Mouse (Mus musculus) hindbrain, embryonic 11.5 days (tissue): ENCODE measurements around the gene Gm20388. TPM values are rescaled to one million over a fixed set of nuclear protein-coding genes. Genes with fewer than 3 reads are reported as not detected.
"Not testable (repeated sequence)": the region's sequence is repeated elsewhere in the genome, so short reads cannot be mapped to it uniquely, and the experiment has no call there.

Experiments used
- ATAC-seq: fragments of 200-750 bp; cut with Nextera tagmentation; 2 replicates; pipeline ENCODE4 v1.8.0; 2017; ENCODE audit warnings: mild to moderate bottlenecking, moderate TSS enrichment, moderate library complexity; ENCODE audit not compliant: low FRiP score
- DNase-seq: peaks from one replicate; pipeline ENCODE4 v3.0.0-alpha.2; 2015; ENCODE audit warnings: low spot score
- H3K27ac ChIP-seq: fragments of 300-500 bp; sonication (generic); 2 replicates; pipeline ENCODE4 v1.5.1; 2014; ENCODE audit warnings: mild to moderate bottlenecking, low read depth, low read length
- H3K27me3 ChIP-seq: fragments of 300-500 bp; sonication (generic); 2 replicates; pipeline ENCODE4 v1.6.1; 2014; ENCODE audit warnings: mild to moderate bottlenecking, low read length, moderate library complexity, mixed read lengths; ENCODE audit not compliant: control insufficient read depth, insufficient read depth
- H3K36me3 ChIP-seq: fragments of 300-500 bp; sonication (generic); 2 replicates; pipeline ENCODE4 v1.6.1; 2014; ENCODE audit warnings: mild to moderate bottlenecking, low read length, moderate library complexity, mixed read lengths; ENCODE audit not compliant: control insufficient read depth, insufficient read depth
- H3K4me1 ChIP-seq: fragments of 300-500 bp; sonication (generic); replicated peaks from 2 replicates; pipeline ENCODE4 v1.6.1; 2014; ENCODE audit warnings: low read length, mixed read lengths; ENCODE audit not compliant: control insufficient read depth, insufficient read depth
- H3K4me2 ChIP-seq: fragments of 300-500 bp; sonication (generic); replicated peaks from 2 replicates; pipeline ENCODE4 v1.6.1; 2014; ENCODE audit warnings: mild to moderate bottlenecking, low read depth, low read length
- H3K4me3 ChIP-seq: fragments of 300-500 bp; sonication (generic); 2 replicates; pipeline ENCODE4 v1.5.1; 2014; ENCODE audit warnings: low read depth, low read length
- H3K9ac ChIP-seq: fragments of 300-500 bp; sonication (generic); 2 replicates; pipeline ENCODE4 v1.6.1; 2014; ENCODE audit warnings: low read depth, low read length
- H3K9me3 ChIP-seq: fragments of 300-500 bp; sonication (generic); 2 replicates; pipeline ENCODE4 v1.6.1; 2016; ENCODE audit warnings: low read length; ENCODE audit not compliant: control insufficient read depth
- WGBS: fragments of 180-500 bp; shearing (Covaris S2); extraction: QIAGEN DNeasy Blood & Tissue Kit; methylation state at CpG from one replicate; pipeline ENCODE4 v1.1.7; 2014; 5-methylcytosine and 5-hydroxymethylcytosine counted together
- polyA plus RNA-seq: library from polyadenylated mRNA; unstranded; fragments of >200 nt; fragmentation: Nextera tagmentation; extraction: Ambion mirVana; gene quantifications from 2 replicates; pipeline ENCODE4 v1.2.1, GENCODE M21; 2014

Gm20388 gene
- polyA plus RNA-seq, 1 experiment from 2014 or later = 11.8 TPM

GRCm38 (mm10) chr8:120352096-120352495, 441.5 kb downstream of the Gm20388 start:
- ATAC-seq (no peak), DNase-seq (no peak)
- no peaks in the 10 kb centered on the region for H3K9me3 ChIP-seq
- no peak overlapping the region for H3K4me2 ChIP-seq
- 69% methylated on average over 10 of the region's 10 CpGs for WGBS
- H3K36me3 ChIP-seq = no peaks in the 10 kb centered on the region
- no peak overlapping the region for H3K4me3 ChIP-seq
- H3K9ac ChIP-seq = no peak overlapping the region
- H3K27ac ChIP-seq = no peak overlapping the region
- H3K4me1 ChIP-seq = peaks cover 34% of the 10 kb centered on the region
- no peaks in the 10 kb centered on the region for H3K27me3 ChIP-seq

DNA sequence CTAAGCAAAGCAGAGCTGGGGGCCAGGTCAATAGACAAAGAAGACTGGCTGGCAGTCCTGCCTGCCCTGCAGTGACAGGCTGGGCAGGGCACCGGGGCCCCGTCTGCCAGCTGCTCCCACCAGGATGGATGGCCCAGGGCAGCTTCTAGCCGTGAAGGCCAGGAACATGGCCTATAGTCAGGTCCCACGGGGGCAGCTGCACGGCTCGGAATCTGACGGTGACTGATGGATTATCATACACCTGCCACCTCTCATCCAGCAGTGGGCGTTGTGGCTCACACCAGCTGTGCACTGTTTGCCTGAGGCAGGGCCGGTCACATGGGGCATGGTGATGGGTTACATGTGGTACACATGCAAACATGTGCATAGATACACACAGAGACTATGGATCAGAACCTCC, 445.4 kb downstream of the Gm20388 start:
- H3K4me2 ChIP-seq = no peak overlapping the region
- H3K27me3 ChIP-seq = no peaks in the 10 kb centered on the region
- H3K9me3 ChIP-seq = no peaks in the 10 kb centered on the region
- peak; percentile 68 for DNase-seq
- WGBS = 41% methylated on average over 9 of the region's 9 CpGs
- H3K27ac ChIP-seq = peak overlapping the region; percentile 67
- no peak overlapping the region for H3K4me3 ChIP-seq
- ATAC-seq = peak; percentile 73
- H3K9ac ChIP-seq = no peak overlapping the region
- H3K36me3 ChIP-seq = no peaks in the 10 kb centered on the region
- peaks cover 22% of the 10 kb centered on the region for H3K4me1 ChIP-seq

- H3K36me3 ChIP-seq = no peaks in the 10 kb centered on the region
- peak overlapping the region; percentile 2; the same call in 1 of the 2 replicates for H3K27ac ChIP-seq
- H3K4me1 ChIP-seq = peaks cover 22% of the 10 kb centered on the region
- no peak overlapping the region for H3K9ac ChIP-seq
- no peaks in the 10 kb centered on the region for H3K27me3 ChIP-seq
- H3K9me3 ChIP-seq = no peaks in the 10 kb centered on the region
- H3K4me2 ChIP-seq = no peak overlapping the region
- H3K4me3 ChIP-seq = no peak overlapping the region
- DNase-seq = no peak
- WGBS = 73% methylated on average over 6 of the region's 6 CpGs
- ATAC-seq = no peak
These were observed 446.9 kb downstream of the Gm20388 start for GRCm38 (mm10) chr8:120357504-120357903.

DNA sequence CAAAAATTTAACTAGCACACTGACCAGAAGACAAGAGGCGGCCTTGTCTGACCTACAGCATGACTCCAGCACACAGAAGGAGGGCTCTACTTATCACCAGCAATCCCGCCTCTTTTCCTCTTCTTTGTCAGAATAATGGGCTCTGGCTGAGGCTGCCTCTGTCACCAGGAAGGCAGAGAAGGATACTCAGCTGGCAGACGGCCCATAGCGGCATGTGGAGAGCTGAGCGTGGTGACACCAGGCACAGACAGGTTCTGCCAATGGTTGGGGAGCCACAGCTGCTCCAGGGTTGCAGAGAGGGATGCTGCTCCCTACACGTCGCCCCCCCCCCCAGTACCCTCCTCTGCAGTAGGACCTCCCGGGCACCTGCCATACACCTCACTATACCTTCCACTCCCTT, 450.7 kb downstream of the Gm20388 start:
- H3K27me3 ChIP-seq = no peaks in the 10 kb centered on the region
- no peaks in the 10 kb centered on the region for H3K36me3 ChIP-seq
- no peak overlapping the region for H3K9ac ChIP-seq
- no peaks in the 10 kb centered on the region for H3K9me3 ChIP-seq
- no peak overlapping the region for H3K4me3 ChIP-seq
- ATAC-seq (no peak), DNase-seq (no peak)
- no peak overlapping the region for H3K27ac ChIP-seq
- H3K4me2 ChIP-seq = no peak overlapping the region
- 87% methylated on average over 7 of the region's 8 CpGs for WGBS
- H3K4me1 ChIP-seq = peaks cover 6% of the 10 kb centered on the region

GRCm38 (mm10) chr8:120363552-120364071, 453.0 kb downstream of the Gm20388 start:
- ATAC-seq = no peak
- Histone ChIP-seq H3K27ac (no peak overlapping the region), H3K9ac (no peak overlapping the region), H3K9me3 (no peaks in the 10 kb centered on the region), H3K27me3 (no peaks in the 10 kb centered on the region), H3K4me3 (no peak overlapping the region), H3K4me1 (peaks cover 10% of the 10 kb centered on the region), H3K36me3 (no peaks in the 10 kb centered on the region), H3K4me2 (no peak overlapping the region)
- DNase-seq = no peak
- 52% methylated on average over 10 of the region's 10 CpGs for WGBS

GRCm38 (mm10) chr8:120364093-120364725, 453.6 kb downstream of the Gm20388 start:
- 37% methylated on average over 7 of the region's 7 CpGs for WGBS
- Histone ChIP-seq H3K4me3 (no peak overlapping the region), H3K9me3 (no peaks in the 10 kb centered on the region), H3K4me2 (no peak overlapping the region), H3K4me1 (peaks cover 14% of the 10 kb centered on the region), H3K36me3 (no peaks in the 10 kb centered on the region), H3K27me3 (no peaks in the 10 kb centered on the region), H3K27ac (no peak overlapping the region), H3K9ac (no peak overlapping the region)
- no peak for DNase-seq
- no peak for ATAC-seq

DNA sequence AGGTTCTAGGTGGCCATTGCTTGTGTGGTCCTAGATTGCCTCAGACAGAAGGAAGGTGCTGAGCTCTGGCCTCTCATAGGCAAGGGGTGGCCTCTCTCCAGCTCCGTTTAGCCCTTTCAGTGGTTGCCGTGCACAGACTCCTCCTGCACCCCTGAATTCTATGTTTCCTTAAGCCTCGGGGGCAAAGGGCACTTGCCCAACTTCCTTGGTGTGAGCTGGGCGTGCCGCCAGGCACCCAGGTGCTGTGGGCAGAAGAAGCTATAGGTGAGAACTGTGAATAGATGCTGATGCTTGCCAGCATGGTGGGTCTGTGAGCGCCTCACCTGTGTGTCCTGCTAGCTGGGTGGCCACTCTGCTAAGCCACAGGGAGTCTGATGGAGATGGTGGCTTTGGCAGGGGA, 456.2 kb downstream of the Gm20388 start:
- DNase-seq (no peak), ATAC-seq (no peak)
- H3K9me3 ChIP-seq = no peaks in the 10 kb centered on the region
- H3K9ac ChIP-seq = no peak overlapping the region
- H3K4me3 ChIP-seq = no peak overlapping the region
- H3K27me3 ChIP-seq = no peaks in the 10 kb centered on the region
- no peaks in the 10 kb centered on the region for H3K36me3 ChIP-seq
- H3K4me1 ChIP-seq = peaks cover 16% of the 10 kb centered on the region
- no peak overlapping the region for H3K27ac ChIP-seq
- H3K4me2 ChIP-seq = no peak overlapping the region
- 82% methylated on average over 6 of the region's 6 CpGs for WGBS

- H3K4me2 ChIP-seq, H3K36me3 ChIP-seq, H3K9me3 ChIP-seq, DNase-seq, ATAC-seq, H3K4me3 ChIP-seq, H3K27me3 ChIP-seq, H3K9ac ChIP-seq, H3K27ac ChIP-seq: not testable (repeated sequence)
- H3K4me1 ChIP-seq = peaks cover 16% of the 10 kb centered on the region
- 79% methylated on average over 1 of the region's 1 CpGs for WGBS
These were observed 457.6 kb downstream of the Gm20388 start for GRCm38 (mm10) chr8:120368191-120368590.
